1 mouse cellular context compared by ENCODE assay signal in the genomic region with DNA sequence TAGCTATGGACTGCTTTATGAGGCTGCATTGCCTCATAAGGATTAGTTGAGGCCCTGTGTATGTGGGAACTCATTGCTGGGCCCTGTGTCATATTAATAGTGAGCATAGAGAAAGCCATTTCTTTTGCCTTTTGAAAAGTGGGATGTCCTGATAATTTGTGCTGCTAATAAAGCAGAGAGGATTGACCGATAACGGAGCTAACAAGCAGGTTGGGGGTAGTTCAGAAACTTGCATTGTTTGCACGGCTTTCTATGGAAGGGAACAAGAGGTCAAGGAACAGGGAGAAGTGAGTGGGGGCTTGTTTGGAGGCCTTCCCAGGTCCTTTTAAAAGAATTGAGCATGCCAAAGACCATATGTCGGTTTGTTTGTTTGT.
TF ChIP-seq lines count a peak whose summit lies in the region.

No protein-coding gene starts in this region.

TF ChIP-seq in CH12.LX, 34 proteins besides CTCF, POLR2A, EP300 and RAD21 (continued from another document):
- no peak for TF ChIP-seq JUND (conservative IDR thresholded peaks at IDR 0.05; ENCODE audit: low read depth, low read length)
- TF ChIP-seq MAZ (IDR thresholded peaks at IDR 0.05; ENCODE audit: low read depth, low read length), result no peak
- TF ChIP-seq NRF1 (IDR thresholded peaks at IDR 0.05; ENCODE audit: low read depth, low read length), result no peak
- TF ChIP-seq MXI1 (IDR thresholded peaks at IDR 0.05; ENCODE audit: low read depth, low read length), result no peak; the same call in 1 of the 2 replicates
- no peak for TF ChIP-seq USF1 (IDR thresholded peaks at IDR 0.05; ENCODE audit: low read depth, low read length)
- no peak for TF ChIP-seq JUN (IDR thresholded peaks at IDR 0.05; ENCODE audit: insufficient read depth, low read depth, low read length)
TF ChIP-seq in CH12.LX: peak in this region for 0.
